Mouse (Mus musculus) activated CD4-positive, CD25-positive, alpha-beta regulatory T cell, adult 4 months (primary cell): ENCODE measurements around the gene Msi2. TPM values are rescaled to one million over a fixed set of nuclear protein-coding genes. Genes with fewer than 3 reads are reported as not detected.

Source experiments
- ATAC-seq: one replicate; pipeline ENCODE4 v1.8.0; 2017
- polyA plus RNA-seq, 2 experiments: library from polyadenylated mRNA; unstranded; fragments of 100-300 nt; shearing (Covaris generic); gene quantifications; one replicate each; pipeline ENCODE4 v1.2.1; 2017

Msi2 gene
- polyA plus RNA-seq, 2 experiments from 2014 or later = 21.6 to 25.6 TPM

- no peak for ATAC-seq
Measured at GRCm38 (mm10) chr11:88297526-88297925, 420.8 kb downstream of the Msi2 start.

DNA sequence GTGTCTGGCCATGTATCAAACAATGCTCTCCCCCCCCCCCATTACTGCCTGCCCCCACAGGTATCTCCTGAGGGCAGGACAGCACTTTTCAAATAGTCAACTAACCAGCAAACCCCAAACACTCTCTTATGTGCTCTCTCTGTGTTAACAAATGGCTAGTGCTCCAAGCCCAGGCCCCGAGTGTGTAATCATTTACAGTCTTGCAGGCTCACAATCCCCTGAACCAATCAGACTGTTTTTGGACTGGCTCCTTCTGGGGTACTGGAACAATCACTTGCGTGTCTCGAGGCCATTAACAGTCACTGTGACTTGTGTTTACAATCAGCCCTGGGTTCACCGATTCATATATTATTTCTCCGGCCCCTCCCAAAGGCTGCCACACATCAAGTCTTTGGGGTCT lies 423.0 kb downstream of the Msi2 start:
- ATAC-seq = no peak

DNA sequence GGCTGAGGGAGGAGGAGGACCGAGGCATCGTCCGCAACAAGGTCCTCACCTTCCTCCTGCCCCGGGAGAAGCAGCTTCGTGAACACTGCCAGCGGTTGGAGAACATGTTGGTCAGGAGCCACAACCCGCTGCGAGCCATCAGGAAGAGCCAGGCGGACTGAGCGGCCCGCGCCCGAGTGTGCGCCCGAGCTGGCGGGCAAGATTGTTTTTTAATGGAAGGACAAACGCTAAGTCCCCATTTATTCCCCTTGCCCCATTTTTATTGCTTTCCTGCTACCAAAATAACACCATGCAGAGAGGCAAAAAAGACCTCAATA lies 424.0 kb downstream of the Msi2 start:
- no peak for ATAC-seq

GRCm38 (mm10) chr11:88293631-88294393 lies 424.5 kb downstream of the Msi2 start, which contains the start of gene Ccdc182:
Gene Ccdc182, plus strand, starts transcription at chr11:88294058.
- ATAC-seq = no peak

- no peak for ATAC-seq
Measured at GRCm38 (mm10) chr11:88291688-88292087, 426.6 kb downstream of the Msi2 start.

DNA sequence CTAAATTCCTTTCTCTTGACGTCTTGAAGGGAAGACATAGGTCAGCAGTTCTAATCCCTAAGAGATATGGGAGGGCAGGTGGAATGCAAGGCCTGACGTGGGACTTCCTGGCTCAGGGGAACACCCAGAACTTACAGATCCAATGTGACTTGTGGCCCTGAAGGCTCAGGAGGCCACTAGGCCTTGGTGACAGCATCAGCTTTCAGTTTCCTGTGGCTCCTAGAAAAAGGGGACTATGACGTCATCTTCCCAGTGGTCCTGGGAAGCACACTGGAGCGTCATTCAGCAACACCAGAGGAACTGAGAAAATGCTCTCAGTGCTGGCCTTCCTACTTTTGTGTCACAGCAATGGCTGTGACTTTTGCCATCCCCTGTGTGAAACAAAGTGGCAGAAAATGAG lies 427.1 kb downstream of the Msi2 start:
- no peak for ATAC-seq

Other genes starting within 250 kb of the Msi2 start
- gene Akap1, start 146.1 kb upstream of the Msi2 start, polyA plus RNA-seq = 1 to 10 TPM; 1.5 to 2.0 TPM
- gene Scpep1, start 237.0 kb upstream of the Msi2 start, polyA plus RNA-seq = 10 to 100 TPM; 24.0 to 33.4 TPM
- gene Elobl, start 248.4 kb upstream of the Msi2 start, polyA plus RNA-seq = not detected